Mouse (Mus musculus) cerebellum, adult 8-10 months (tissue): Measurements from ENCODE around the gene Mfsd11.
"Not testable (repeated sequence)": the region's sequence is repeated elsewhere in the genome, so short reads cannot be mapped to it uniquely, and the experiment has no call there.

ENCODE experiments used
- DNase-seq: peaks from one replicate; pipeline ENCODE4 v3.0.0; 2022

Mfsd11 gene

GRCm38 (mm10) chr11:116893532-116894442 is 41.5 kb downstream of the Mfsd11 start:
- DNase-seq: no peak

GRCm38 (mm10) chr11:116895402-116895801 is 43.2 kb downstream of the Mfsd11 start:
- no peak for DNase-seq

GRCm38 (mm10) chr11:116899247-116899646 is 47.0 kb downstream of the Mfsd11 start:
- no peak for DNase-seq

GRCm38 (mm10) chr11:116902588-116902987 is 50.3 kb downstream of the Mfsd11 start:
- not testable (repeated sequence) for DNase-seq

- no peak for DNase-seq
Measured at GRCm38 (mm10) chr11:116905741-116906456, 53.7 kb downstream of the Mfsd11 start.

GRCm38 (mm10) chr11:116913573-116913972 is 61.3 kb downstream of the Mfsd11 start:
- no peak for DNase-seq

GRCm38 (mm10) chr11:116914267-116914885 is 62.1 kb downstream of the Mfsd11 start:
- no peak for DNase-seq

- DNase-seq: no peak
Measured at GRCm38 (mm10) chr11:116915241-116915640, 63.0 kb downstream of the Mfsd11 start.

- no peak for DNase-seq
Measured at GRCm38 (mm10) chr11:116917361-116917760, 65.1 kb downstream of the Mfsd11 start.

- peak; percentile 85 for DNase-seq
Measured at GRCm38 (mm10) chr11:116918323-116919185, 66.3 kb downstream of the Mfsd11 start, which contains the start of gene Mgat5b. Gene Mgat5b, plus strand, starts transcription at chr11:116918863.

GRCm38 (mm10) chr11:116919186-116920020 is 67.2 kb downstream of the Mfsd11 start:
- no peak for DNase-seq

- no peak for DNase-seq
Measured at GRCm38 (mm10) chr11:116920746-116921145, 68.5 kb downstream of the Mfsd11 start.

- DNase-seq: no peak
Measured at GRCm38 (mm10) chr11:116922058-116922457, 69.8 kb downstream of the Mfsd11 start.
